Mouse (Mus musculus) common myeloid progenitor, adult 5-6 weeks (primary cell): ENCODE results near the gene Lyz2. TPM values are rescaled to one million over a fixed set of nuclear protein-coding genes. Genes with fewer than 3 reads are reported as not detected.
"Not testable (repeated sequence)": the region's sequence is repeated elsewhere in the genome, so short reads cannot be mapped to it uniquely, and the experiment has no call there.

Source experiments
- ATAC-seq: replicated peaks from 2 replicates; pipeline ENCODE4 v1.8.0; 2016; ENCODE audit warnings: low read depth, mild to moderate bottlenecking, moderate TSS enrichment, inconsistent platforms; ENCODE audit not compliant: poor library complexity, severe bottlenecking
- total RNA-seq: library from RNA; stranded (forward); fragments of 200-1000, 187-1606 nt; gene quantifications from 2 replicates; pipeline ENCODE4 v1.2.3, GENCODE M21; 2017

The Lyz2 gene
- total RNA-seq: 252 and 262 TPM in 2 replicates

GRCm38 (mm10) chr10:117282049-117282448 lies at the start of gene Lyz2:
TSS of gene Lyz2 (minus strand) at chr10:117282321.
- ATAC-seq: peak; percentile 67

DNA sequence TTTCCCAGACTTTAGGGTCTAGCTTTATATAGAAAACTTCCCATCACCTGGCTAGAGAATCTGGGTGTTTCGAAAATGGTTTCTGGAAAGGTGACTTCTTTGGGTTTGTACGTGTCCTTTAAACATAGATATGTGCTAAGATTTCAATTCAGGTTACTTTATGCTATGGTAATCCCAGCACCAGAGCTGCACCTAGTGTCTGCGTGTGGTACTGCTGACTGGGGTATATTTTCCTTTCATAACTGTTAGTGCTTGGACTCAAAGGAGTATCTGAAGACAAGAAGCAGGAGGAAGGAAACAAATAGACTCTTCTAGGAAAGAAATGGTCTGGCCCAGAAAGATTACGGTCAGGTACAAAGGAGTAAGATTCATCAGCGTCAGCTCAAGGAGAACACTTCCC lies 48.4 kb upstream of the Lyz2 start:
- peak; percentile 94 for ATAC-seq

GRCm38 (mm10) chr10:117323782-117324181 lies 41.7 kb upstream of the Lyz2 start:
- ATAC-seq: peak; percentile 82

- no peak for ATAC-seq
These were observed 40.5 kb upstream of the Lyz2 start for GRCm38 (mm10) chr10:117322630-117323029.

GRCm38 (mm10) chr10:117320571-117320981 lies 38.5 kb upstream of the Lyz2 start:
- ATAC-seq: no peak

DNA sequence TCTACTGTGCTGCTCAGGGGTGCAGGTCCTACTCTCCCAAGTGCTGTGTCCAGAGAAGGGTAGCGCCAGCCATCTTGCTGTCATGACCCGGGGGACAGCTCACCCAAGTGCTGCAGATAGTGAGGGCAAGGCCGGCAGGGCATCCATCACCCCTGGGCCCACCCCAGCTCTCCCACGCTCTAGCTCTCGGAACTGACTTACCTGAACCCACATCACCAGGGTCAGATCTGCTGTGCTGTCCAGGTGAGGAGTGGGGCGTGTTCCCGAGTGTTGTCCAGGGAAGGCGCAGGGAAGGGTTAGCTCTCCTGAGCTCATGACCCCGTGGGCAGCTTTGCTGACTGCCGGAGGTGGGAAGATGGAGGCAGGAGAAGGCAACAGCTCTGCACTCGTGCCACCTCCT lies 34.3 kb upstream of the Lyz2 start:
- no peak for ATAC-seq

DNA sequence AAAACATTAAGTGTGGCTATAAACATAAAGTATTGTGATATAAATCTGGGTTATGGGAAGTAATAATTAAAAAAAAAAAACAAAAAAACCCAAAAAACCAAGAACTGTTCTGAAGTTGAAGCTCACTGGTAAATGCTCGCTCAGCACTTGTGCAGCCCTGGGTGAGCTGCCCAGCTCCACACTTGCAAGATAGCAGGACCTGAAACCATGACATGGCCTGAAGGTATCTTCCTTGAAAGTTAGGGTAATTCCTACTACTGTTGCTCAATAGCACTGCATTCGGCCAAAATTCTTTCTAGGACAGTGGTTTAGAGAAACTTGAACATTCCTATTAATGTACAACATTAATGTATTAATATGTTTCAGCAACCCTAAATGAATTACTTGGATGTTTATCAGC lies 31.0 kb upstream of the Lyz2 start:
- no peak for ATAC-seq

GRCm38 (mm10) chr10:117312168-117312567 lies 30.0 kb upstream of the Lyz2 start:
- ATAC-seq: no peak

DNA sequence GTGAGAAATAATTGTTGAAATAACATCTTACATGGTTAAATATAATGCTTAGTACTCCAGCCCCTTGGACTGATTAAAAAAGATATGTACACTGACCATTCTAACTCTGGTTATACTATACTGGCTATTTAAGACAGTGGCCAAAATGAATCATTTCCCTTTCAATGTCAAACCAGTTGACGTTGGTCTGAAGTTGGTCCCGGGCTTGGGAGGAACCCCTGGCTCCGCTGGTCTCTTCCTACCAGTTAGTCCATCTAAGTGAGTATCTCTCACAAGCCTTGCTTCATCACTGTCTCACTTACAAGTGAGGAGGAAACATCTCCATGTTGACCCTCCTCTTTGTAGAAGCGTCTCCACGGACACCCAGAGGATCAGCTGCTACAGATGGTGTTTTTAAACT lies 22.2 kb upstream of the Lyz2 start:
- ATAC-seq: no peak

GRCm38 (mm10) chr10:117301688-117302087 lies 19.6 kb upstream of the Lyz2 start:
- ATAC-seq: peak; percentile 83

DNA sequence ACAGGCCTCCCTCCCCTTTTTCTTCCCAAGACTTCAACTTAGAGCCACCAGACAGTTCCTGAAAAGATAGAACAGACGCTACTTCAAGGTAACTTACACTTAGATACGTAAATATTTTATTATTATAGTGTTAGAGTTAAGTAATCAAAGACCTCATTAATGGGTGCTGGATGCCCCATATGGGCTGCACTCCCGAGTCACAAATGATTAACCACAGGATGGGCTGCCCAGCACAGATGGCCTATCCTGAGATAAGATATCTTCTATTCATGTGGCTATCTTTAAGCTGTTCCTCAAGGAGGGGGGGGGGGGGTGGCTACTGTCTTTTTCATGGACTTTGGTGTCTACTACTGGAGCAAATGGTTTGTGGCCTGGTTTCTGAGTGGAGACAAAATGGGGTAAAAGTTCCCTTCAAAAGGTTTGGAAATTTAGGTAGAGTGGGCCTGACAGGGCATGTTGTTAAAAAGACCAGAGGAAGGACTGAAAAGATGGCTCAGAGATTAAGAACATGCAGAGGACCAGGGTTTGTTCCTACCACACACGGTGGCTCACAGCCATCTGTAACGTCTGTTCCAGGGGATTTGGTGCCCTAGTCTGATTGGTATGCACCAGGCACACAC lies 17.9 kb upstream of the Lyz2 start:
- no peak for ATAC-seq

GRCm38 (mm10) chr10:117299106-117299505 lies 17.0 kb upstream of the Lyz2 start:
- no peak for ATAC-seq

- no peak for ATAC-seq
These were observed 16.2 kb upstream of the Lyz2 start for GRCm38 (mm10) chr10:117298336-117298735.

GRCm38 (mm10) chr10:117292671-117293070 lies 10.6 kb upstream of the Lyz2 start, which contains the start of gene Lyz1:
TSS of gene Lyz1 (minus strand) at chr10:117292868.
- ATAC-seq: no peak; the same call in 1 of the 2 replicates

GRCm38 (mm10) chr10:117290936-117291335 lies 8.8 kb upstream of the Lyz2 start:
- ATAC-seq: not testable (repeated sequence)

GRCm38 (mm10) chr10:117290046-117290870 lies 8.1 kb upstream of the Lyz2 start:
- no peak for ATAC-seq

DNA sequence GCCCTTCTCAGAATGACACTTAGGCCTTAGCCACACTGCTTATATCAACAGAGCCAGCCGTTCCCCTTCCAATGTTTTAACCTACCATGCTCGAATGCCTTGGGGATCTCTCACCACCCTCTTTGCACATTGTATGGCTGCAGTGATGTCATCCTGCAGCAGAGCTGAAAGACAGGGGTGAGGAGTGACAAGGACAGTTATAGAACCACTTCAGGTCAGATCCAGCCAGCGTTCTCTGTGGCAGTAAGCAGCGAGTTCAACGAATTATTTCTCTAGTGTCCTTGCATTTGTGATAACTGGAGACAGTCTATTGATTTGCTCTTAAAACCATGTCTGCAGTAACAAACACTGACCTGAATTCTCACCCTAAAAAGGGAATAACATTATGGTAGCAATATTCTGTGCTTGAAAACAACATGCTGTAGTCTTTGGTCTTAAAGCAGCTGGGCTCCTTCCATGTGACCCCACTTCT lies 6.9 kb upstream of the Lyz2 start:
- not testable (repeated sequence) for ATAC-seq

DNA sequence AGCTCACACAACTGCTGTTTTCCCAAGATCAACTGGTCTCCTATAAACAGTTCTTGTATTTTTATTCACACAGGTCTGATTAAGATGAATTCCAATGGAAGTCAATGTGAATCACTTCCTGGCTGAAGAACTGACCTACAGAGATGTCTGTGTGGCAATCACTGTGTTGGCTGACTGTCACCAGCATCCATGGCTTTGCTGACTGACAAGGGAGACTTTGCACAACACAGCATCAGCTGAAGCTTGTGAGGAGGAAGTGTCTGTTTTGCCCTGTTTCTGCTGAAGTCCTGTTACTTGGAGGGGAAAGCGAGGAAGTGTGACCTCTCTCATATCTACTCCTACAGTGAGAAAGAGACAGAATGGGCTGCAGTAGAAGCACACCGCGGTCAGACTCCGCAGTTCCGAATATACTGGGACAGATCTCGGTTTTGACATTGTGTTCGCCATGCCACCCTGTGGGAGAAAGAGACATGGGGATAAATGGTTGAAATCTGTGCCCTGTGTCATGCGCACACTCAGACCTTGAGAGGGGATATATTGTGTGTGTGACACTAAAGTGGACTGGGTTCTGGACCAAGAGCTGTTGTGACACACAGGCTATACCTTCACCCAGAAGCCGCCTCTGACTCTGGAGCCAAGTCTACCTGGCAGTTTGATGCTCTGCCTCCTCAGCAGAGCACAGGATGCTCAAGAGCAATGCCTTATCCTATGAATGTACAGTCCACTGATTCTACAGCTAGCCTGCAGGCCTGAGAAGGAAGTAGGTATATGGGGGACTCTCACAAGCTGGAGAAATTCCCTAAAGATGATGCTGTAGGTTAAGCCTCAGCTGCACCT lies 6.3 kb upstream of the Lyz2 start:
- ATAC-seq: peak; percentile 55

DNA sequence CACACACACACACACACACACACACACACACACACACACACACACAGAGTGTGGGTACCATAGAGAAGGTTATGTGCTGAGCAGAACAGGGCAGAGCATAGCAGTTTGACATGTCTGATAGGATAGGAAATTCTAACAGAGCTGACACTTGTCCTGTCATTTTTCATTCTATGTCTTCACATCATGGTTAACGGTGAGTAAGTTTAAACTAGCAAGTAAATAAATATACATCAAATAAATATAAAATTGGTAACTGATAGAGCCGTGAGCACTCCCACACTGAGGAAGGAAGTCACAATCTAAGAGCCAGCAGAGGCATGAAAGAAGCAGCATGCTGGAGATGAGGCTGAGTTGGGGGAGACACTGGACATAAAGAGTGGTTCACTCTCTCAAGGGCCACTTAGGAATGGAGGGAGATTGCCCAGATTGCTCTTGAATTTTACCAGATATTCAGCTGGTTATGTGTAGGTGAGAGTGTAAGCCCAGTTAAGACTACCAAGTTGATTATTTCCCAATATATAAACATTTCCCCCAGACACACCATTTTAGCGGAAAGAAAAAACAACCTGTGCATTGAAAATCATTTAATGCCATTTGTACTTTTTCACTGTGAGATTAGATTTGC lies 5.2 kb upstream of the Lyz2 start:
- no peak for ATAC-seq

- no peak for ATAC-seq
These were observed 4.3 kb upstream of the Lyz2 start for GRCm38 (mm10) chr10:117286366-117286970.
